Mouse (Mus musculus) midbrain, embryonic 11.5 days (tissue): Measurements from ENCODE around the gene Zfp609. TPM values are rescaled to one million over a fixed set of nuclear protein-coding genes. Genes with fewer than 3 reads are reported as not detected.
"Not testable (repeated sequence)": the region's sequence is repeated elsewhere in the genome, so short reads cannot be mapped to it uniquely, and the experiment has no call there.

Experiments used
- ATAC-seq: fragments of 200-750 bp; cut with Nextera tagmentation; 2 replicates; pipeline ENCODE4 v1.8.0; 2017; ENCODE audit warnings: moderate TSS enrichment, moderate library complexity; ENCODE audit not compliant: low FRiP score
- DNase-seq: peaks from one replicate; pipeline ENCODE4 v3.0.0; 2015; ENCODE audit warnings: low spot score; ENCODE audit errors: missing footprints
- H3K27ac ChIP-seq: fragments of 300-500 bp; sonication (generic); 2 replicates; pipeline ENCODE4 v1.5.1; 2014; ENCODE audit warnings: low read depth, low read length
- H3K27me3 ChIP-seq: fragments of 300-500 bp; sonication (generic); 2 replicates; pipeline ENCODE4 v1.6.1; 2014; ENCODE audit warnings: mild to moderate bottlenecking, low read length, moderate library complexity, mixed read lengths; ENCODE audit not compliant: control insufficient read depth, insufficient read depth
- H3K36me3 ChIP-seq: fragments of 300-500 bp; sonication (generic); 2 replicates; pipeline ENCODE4 v1.6.1; 2014; ENCODE audit warnings: mild to moderate bottlenecking, low read length, moderate library complexity, mixed read lengths; ENCODE audit not compliant: control insufficient read depth, insufficient read depth
- H3K4me1 ChIP-seq: fragments of 300-500 bp; sonication (generic); 2 replicates; pipeline ENCODE4 v1.6.1; 2014; ENCODE audit warnings: low read length; ENCODE audit not compliant: control insufficient read depth, insufficient read depth
- H3K4me2 ChIP-seq: fragments of 300-500 bp; sonication (generic); 2 replicates; pipeline ENCODE4 v1.6.1; 2014; ENCODE audit warnings: mild to moderate bottlenecking, moderate library complexity
- H3K4me3 ChIP-seq: fragments of 300-500 bp; sonication (generic); 2 replicates; pipeline ENCODE4 v1.5.1; 2014; ENCODE audit warnings: low read depth, low read length
- H3K9ac ChIP-seq: fragments of 300-500 bp; sonication (generic); 2 replicates; pipeline ENCODE4 v1.6.1; 2014; ENCODE audit warnings: low read length
- H3K9me3 ChIP-seq: fragments of 300-500 bp; sonication (generic); 2 replicates; pipeline ENCODE4 v1.6.1; 2016; ENCODE audit warnings: low read length; ENCODE audit not compliant: control insufficient read depth
- WGBS: fragments of 180-500 bp; shearing (Covaris S2); extraction: QIAGEN DNeasy Blood & Tissue Kit; methylation state at CpG from one replicate; pipeline ENCODE4 v1.1.7; 2014; 5-methylcytosine and 5-hydroxymethylcytosine counted together
- polyA plus RNA-seq: library from polyadenylated mRNA; unstranded; fragments of >200 nt; fragmentation: Nextera tagmentation; extraction: Ambion mirVana; gene quantifications from 2 replicates; pipeline ENCODE4 v1.2.1, GENCODE M21; 2014

Gene Zfp609
- polyA plus RNA-seq, 1 experiment from 2014 or later = 7.4 TPM

DNA sequence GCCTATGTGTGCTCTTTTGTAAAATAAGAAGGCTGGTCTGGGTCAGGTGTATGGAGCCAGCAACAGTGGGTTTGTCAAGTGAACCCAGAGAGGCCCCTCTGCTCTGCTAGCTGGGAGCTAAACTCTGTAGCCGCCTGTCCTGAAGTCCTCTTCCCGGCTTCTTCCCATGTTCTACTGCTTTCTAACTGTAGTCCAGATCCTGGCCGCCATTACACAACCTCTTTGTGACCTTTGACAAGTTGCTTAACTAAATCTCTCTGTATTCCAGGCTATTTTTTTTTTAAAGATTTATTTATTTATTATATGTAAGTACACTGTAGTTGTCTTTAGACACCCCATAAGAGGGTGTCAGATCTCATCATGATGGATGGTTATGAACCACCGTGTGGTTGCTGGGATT, 173.6 kb downstream of the Zfp609 start:
- Histone ChIP-seq H3K4me2 (no peak overlapping the region), H3K27me3 (no peaks in the 10 kb centered on the region), H3K4me3 (no peak overlapping the region), H3K4me1 (no peaks in the 10 kb centered on the region), H3K27ac (no peak overlapping the region), H3K9me3 (no peaks in the 10 kb centered on the region), H3K9ac (no peak overlapping the region), H3K36me3 (no peaks in the 10 kb centered on the region)
- ATAC-seq (no peak), DNase-seq (no peak)
- 92% methylated on average over 4 of the region's 4 CpGs for WGBS

DNA sequence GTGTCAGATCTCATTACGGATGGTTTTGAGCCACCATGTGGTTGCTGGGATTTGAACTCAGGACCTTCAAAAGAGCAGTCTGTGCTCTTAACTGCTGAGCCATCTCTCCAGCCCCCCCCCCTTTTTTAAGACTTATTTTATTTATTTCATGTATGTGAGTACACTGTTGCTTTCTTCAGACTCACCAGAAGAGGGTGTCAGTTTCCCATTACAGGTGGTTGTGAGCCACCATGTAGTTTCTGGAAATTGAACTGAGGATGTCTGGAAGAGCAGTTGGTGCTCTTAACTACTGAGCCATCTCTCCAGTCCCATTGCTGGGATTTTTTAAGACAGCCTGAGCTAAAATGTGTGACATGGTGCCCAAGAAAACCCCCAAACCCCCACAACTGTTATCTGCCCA, 175.4 kb downstream of the Zfp609 start:
- not testable (repeated sequence) for ATAC-seq, H3K36me3 ChIP-seq, H3K4me3 ChIP-seq, H3K4me2 ChIP-seq, DNase-seq, H3K4me1 ChIP-seq, H3K9ac ChIP-seq, H3K27me3 ChIP-seq, H3K9me3 ChIP-seq, H3K27ac ChIP-seq
- WGBS = 95% methylated on average over 1 of the region's 1 CpGs

DNA sequence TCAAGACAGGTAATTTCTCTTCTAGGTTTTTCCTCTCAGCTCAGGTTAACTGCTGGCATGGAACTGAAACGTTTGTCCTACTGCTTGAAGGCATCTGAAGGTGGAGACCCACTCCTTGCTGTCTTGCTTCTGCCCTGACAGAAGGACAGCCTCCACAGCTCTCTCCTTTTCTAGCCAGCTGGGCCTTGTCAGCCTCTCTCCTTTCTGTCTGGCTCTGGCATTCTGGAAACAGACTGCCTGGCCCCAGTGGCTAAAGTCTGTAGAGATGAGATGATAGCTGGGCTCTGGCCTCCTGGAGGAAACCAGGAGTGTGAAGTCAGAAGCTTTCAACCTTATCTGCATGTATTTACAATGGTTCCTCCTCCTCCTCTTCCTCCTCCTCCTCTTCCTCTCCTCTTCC, 177.4 kb downstream of the Zfp609 start:
- Histone ChIP-seq H3K36me3 (no peaks in the 10 kb centered on the region), H3K27me3 (no peaks in the 10 kb centered on the region), H3K9me3 (no peaks in the 10 kb centered on the region), H3K4me3 (no peak overlapping the region), H3K27ac (no peak overlapping the region), H3K4me2 (no peak overlapping the region), H3K4me1 (no peaks in the 10 kb centered on the region), H3K9ac (no peak overlapping the region)
- DNase-seq = no peak
- no peak for ATAC-seq
- WGBS = 80% methylated on average over 1 of the region's 1 CpGs

DNA sequence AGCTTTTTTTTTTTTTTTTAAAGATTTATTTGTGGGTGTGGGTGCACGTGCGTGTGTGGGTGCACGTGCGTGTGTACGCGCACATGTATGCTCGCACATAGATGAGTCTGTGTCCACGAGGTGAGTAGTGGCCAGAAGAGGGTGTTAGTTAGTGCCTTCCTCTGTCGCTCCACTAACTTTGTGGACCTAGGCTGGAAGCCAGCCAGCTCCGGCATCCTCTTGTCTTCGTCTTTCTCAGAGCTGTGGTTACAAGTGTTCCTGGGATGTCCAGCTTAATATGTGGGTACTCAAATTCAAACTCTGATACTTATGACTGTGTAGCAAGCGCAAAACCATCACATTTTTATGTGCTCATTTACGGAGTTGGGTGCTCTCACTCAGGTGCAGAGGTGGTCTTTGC, 178.6 kb downstream of the Zfp609 start:
- H3K27me3 ChIP-seq = no peaks in the 10 kb centered on the region
- H3K4me2 ChIP-seq = no peak overlapping the region
- no peak overlapping the region for H3K27ac ChIP-seq
- no peak overlapping the region for H3K9ac ChIP-seq
- H3K9me3 ChIP-seq = no peaks in the 10 kb centered on the region
- ATAC-seq (no peak), DNase-seq (no peak)
- no peaks in the 10 kb centered on the region for H3K4me1 ChIP-seq
- no peaks in the 10 kb centered on the region for H3K36me3 ChIP-seq
- WGBS = 94% methylated on average over 13 of the region's 13 CpGs
- no peak overlapping the region for H3K4me3 ChIP-seq

DNA sequence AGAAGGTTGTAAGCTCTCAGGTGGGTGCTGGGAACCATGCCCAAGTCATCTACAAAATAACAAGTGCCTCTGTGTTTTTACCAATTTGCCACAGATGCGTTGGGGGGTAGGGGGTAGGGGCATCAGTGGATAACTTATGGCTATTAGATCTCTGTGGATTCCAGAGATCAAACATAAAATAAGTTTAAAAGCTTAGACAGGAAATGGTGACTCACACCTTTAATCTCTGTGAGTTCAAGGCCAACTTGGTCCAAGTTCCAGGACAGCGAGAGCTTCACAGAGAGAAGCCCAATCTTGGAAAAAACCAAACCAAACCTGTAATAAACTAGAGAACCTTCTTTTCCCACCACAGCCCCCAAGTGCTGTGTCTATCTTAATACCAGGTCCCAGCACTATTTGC, 180.6 kb downstream of the Zfp609 start:
- no peak overlapping the region for H3K4me2 ChIP-seq
- H3K9me3 ChIP-seq = no peaks in the 10 kb centered on the region
- DNase-seq (no peak), ATAC-seq (no peak)
- H3K4me1 ChIP-seq = peaks cover under 1% of the 10 kb centered on the region
- H3K27ac ChIP-seq = no peak overlapping the region
- no peak overlapping the region for H3K9ac ChIP-seq
- WGBS = 87% methylated on average over 2 of the region's 2 CpGs
- no peaks in the 10 kb centered on the region for H3K36me3 ChIP-seq
- no peaks in the 10 kb centered on the region for H3K27me3 ChIP-seq
- no peak overlapping the region for H3K4me3 ChIP-seq

DNA sequence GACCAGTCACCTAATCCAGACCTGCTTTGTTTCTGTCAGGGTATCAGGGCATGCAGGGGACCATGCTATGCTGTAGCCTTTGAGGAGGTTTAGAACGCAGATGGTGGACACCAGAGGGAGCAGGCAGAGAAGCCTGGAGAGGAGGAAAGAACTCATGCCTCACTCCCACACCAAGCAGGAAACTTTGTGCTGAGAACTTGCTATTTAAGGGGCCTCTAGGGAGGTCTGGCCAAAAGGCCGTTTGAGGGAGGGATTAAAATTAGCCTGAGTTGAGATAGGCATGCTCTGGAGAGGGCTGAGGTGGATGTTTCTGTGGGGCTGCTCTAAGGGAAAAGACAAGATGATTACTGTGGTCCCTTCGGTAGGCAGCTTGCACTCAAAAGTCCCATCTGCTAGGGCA, 181.4 kb downstream of the Zfp609 start:
- Histone ChIP-seq H3K4me2 (no peak overlapping the region), H3K9ac (no peak overlapping the region), H3K27ac (no peak overlapping the region), H3K9me3 (no peaks in the 10 kb centered on the region), H3K36me3 (no peaks in the 10 kb centered on the region), H3K4me1 (peaks cover 8% of the 10 kb centered on the region), H3K27me3 (no peaks in the 10 kb centered on the region), H3K4me3 (no peak overlapping the region)
- DNase-seq = no peak
- ATAC-seq = no peak
- 64% methylated on average over 3 of the region's 3 CpGs for WGBS

DNA sequence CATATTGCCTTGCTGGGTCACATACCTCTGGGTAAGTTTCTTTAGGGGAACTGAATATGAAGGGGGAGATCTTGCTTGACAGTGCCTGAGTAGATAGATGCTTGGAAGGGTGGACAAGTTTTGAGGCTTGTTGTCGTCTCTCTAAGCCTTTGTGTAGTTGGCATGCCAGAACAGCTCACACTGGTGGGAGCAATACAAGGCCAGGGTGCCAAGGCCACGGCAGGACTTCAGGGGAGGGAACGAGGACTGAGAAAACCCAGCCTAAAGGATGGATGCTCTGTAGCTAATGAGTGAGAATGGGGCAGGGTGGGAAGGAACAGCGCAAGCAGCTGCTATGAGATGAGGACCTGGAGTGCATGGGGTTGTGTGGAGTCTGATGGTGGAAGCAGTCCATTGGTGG, 182.4 kb downstream of the Zfp609 start:
- Histone ChIP-seq H3K4me3 (no peak overlapping the region), H3K9me3 (no peaks in the 10 kb centered on the region), H3K4me2 (no peak overlapping the region), H3K4me1 (peaks cover 13% of the 10 kb centered on the region), H3K9ac (no peak overlapping the region), H3K36me3 (no peaks in the 10 kb centered on the region), H3K27ac (no peak overlapping the region), H3K27me3 (no peaks in the 10 kb centered on the region; the same call in 1 of the 2 replicates)
- DNase-seq = no peak
- ATAC-seq = no peak
- 88% methylated on average over 4 of the region's 4 CpGs for WGBS

DNA sequence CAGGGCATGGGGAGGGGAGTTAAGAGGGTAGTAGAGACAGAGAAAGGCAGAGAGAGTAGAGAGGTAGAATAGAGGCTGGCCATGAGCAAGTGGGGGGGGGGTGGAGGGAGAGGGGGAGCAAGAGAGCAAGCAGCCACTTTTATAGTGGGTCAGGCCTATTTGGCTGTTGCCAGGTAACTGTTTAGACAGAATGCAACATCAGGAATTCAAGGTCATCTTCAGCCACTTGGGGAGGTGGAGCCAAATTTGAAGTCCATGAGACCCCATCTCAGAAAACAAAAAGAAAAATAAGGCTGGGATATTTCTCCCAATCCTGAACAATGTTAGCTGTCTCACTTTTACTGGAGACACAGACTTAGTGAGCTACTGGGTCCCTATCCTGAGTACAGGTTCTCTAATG, 184.8 kb downstream of the Zfp609 start:
- H3K9me3 ChIP-seq = no peaks in the 10 kb centered on the region
- H3K4me3 ChIP-seq = no peak overlapping the region
- no peak overlapping the region for H3K4me2 ChIP-seq
- no peaks in the 10 kb centered on the region for H3K36me3 ChIP-seq
- H3K27ac ChIP-seq = no peak overlapping the region
- DNase-seq (no peak), ATAC-seq (no peak)
- no peak overlapping the region for H3K9ac ChIP-seq
- no peaks in the 10 kb centered on the region; the same call in 1 of the 2 replicates for H3K27me3 ChIP-seq
- peaks cover 13% of the 10 kb centered on the region for H3K4me1 ChIP-seq
